ENCODE assay signal across 9 mouse cellular contexts in the genomic region with DNA sequence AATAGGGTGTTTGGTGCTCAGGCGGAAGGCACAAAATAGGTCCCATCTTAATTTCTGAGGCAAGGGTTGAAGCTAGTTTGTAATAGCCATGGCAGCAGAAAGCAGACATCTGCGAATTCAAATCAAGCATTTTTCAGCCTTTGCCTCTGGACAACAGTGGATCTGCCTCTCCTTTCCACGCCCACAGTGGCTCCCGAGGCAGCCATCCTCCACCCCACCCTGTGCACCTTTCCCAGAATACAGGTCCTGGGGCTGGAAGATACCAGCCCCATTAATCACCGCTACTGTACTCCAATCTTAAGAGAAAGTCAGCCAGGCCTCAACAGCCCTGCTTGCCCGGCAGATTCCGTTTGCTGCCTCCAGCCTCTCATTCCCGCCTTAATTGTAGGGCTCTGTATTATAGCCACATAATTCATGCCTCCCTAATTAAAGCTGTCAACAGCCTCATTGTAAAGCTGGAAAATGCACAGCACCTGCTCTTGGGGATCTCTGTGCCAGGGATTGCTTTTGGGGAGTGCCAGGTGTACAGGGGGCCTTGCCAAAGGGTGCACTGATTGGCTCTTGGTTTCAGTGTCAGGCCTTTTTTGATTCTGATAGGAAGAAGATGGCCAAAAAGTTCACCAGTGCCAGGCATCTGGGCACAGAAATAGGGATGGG. TPM values are rescaled to one million over a fixed set of nuclear protein-coding genes. Genes with fewer than 3 reads are reported as not detected.
A peak's percentile ranks its signal among the peaks of the same experiment; 100 is the strongest.
DNase-seq lines count a peak whose midpoint lies in the region; ATAC-seq and TF ChIP-seq lines count a peak whose summit lies in the region.
"Had no signal": no experiment of that assay in that cellular context is flagged by ENCODE, and none has a peak within 500 bp of the region (broad histone marks: within the 10 kb centered on the region; RNA-seq: fewer than 3 reads in every experiment).

No protein-coding gene starts in this region.

- H3K4me1 ChIP-seq in testis, adult 2 months (ENCODE audit: control insufficient read depth, insufficient read depth, low read length): peaks cover 15% of the 10 kb centered on the region
- H3K4me1 ChIP-seq in liver, embryonic 11.5 days (replicated peaks; ENCODE audit: control insufficient read depth, insufficient read depth, low read length): peaks cover 26% of the 10 kb centered on the region

- H3K27me3 ChIP-seq in testis, adult 2 months (ENCODE audit: control insufficient read depth, insufficient read depth, low read length): no peaks in the 10 kb centered on the region
- H3K27me3 ChIP-seq in liver, embryonic 11.5 days (replicated peaks; ENCODE audit: control insufficient read depth, insufficient read depth, low read length): no peaks in the 10 kb centered on the region
- H3K27me3 ChIP-seq: megakaryocyte, embryonic 14.5 days had no signal

- DNase-seq in cerebellum, adult 11 months: peak; percentile 23
- DNase-seq in testis, postnatal 10 days (ENCODE audit: low spot score): no peak
- no peak for DNase-seq in liver, embryonic 11.5 days (ENCODE audit: low spot score)
- DNase-seq in thymus, postnatal 10 days (ENCODE audit: low spot score in 2 of 2): no peak
- DNase-seq in layer of hippocampus, adult 9-10 months (ENCODE audit: low spot score): no peak
- no peak for DNase-seq in kidney, adult 18-20 months

- WGBS in liver, embryonic 11.5 days: 59% methylated on average over 8 of the region's 8 CpGs

- H3K4me2 ChIP-seq in liver, embryonic 11.5 days: peak overlapping the region; percentile 90

- H3K27ac ChIP-seq in testis, adult 2 months (ENCODE audit: control insufficient read depth, insufficient read depth, low read depth, low read length): peak overlapping the region; percentile 69
- H3K27ac ChIP-seq in liver, embryonic 11.5 days (ENCODE audit: low read depth, low read length): no peak overlapping the region

- no peaks in the 10 kb centered on the region; the same call in 1 of the 2 replicates for H3K36me3 ChIP-seq in testis, adult 2 months (ENCODE audit: control insufficient read depth, insufficient read depth, low read length)
- peaks cover 17% of the 10 kb centered on the region for H3K36me3 ChIP-seq in liver, embryonic 11.5 days (ENCODE audit: control insufficient read depth, insufficient read depth, low read length)

- TF ChIP-seq POLR2A in testis, adult 2 months (IDR thresholded peaks at IDR 0.05; ENCODE audit: control insufficient read depth, low read depth, low read length): no peak

- ATAC-seq in cerebellum, adult (ENCODE audit: insufficient number of reproducible peaks, low FRiP score, low TSS enrichment): no peak
- no peak for ATAC-seq in liver, embryonic 11.5 days (replicated peaks; ENCODE audit: low FRiP score)

- no peak overlapping the region; the same call in 1 of the 2 replicates for H3K9ac ChIP-seq in liver, embryonic 11.5 days (ENCODE audit: low read depth, low read length)

- TF ChIP-seq CTCF in testis, adult 2 months (IDR thresholded peaks at IDR 0.05; ENCODE audit: control insufficient read depth, insufficient read depth, insufficient replicate concordance, low read depth, low read length): no peak

- H3K4me3 ChIP-seq in testis, adult 2 months (ENCODE audit: control insufficient read depth, low read depth, low read length): no peak overlapping the region
- no peak overlapping the region for H3K4me3 ChIP-seq in liver, embryonic 11.5 days (ENCODE audit: low read depth, low read length)

- no peaks in the 10 kb centered on the region for H3K9me3 ChIP-seq in liver, embryonic 11.5 days (ENCODE audit: control insufficient read depth, low read length)
- H3K9me3 ChIP-seq: megakaryocyte, embryonic 14.5 days had no signal

RNA-seq across cellular contexts. Expression of gene Hmgn2, which starts 0.8 kb away (rescaled TPM):
- polyA plus RNA-seq in testis, adult 2 months (2012; rRNA removed): 30.4 and 34.0 TPM in 2 replicates
- 1,890 and 1,897 TPM in 2 replicates for polyA plus RNA-seq in liver, embryonic 11.5 days (2014; fragmentation: Nextera tagmentation; extraction: Ambion mirVana)

RNA-seq across cellular contexts. Expression of gene Dhdds, which starts 31.5 kb away (rescaled TPM):
- polyA plus RNA-seq in testis, adult 2 months (2012; rRNA removed): 16.6 and 17.3 TPM in 2 replicates
- polyA plus RNA-seq in liver, embryonic 11.5 days (2014; fragmentation: Nextera tagmentation; extraction: Ambion mirVana): 30.9 and 39.0 TPM in 2 replicates

RNA-seq across cellular contexts. Expression of gene Lin28a, which starts 49.4 kb away (rescaled TPM):
- 1.2 TPM in 2 replicates for polyA plus RNA-seq in testis, adult 2 months (2012; rRNA removed)
- polyA plus RNA-seq in liver, embryonic 11.5 days (2014; fragmentation: Nextera tagmentation; extraction: Ambion mirVana): 5.8 TPM in 2 replicates

Comparison
In these comparisons a context has a peak if more than half of its experiments do, and no peak if none do; other contexts are left out.
1. RNA of gene Hmgn2, which starts 0.8 kb away (polyA plus RNA-seq): 1,890 to 1,897 TPM in liver, embryonic 11.5 days; 30.4 to 34.0 TPM in testis, adult 2 months; every median in the first group is over 10 times any median in the second.